Mouse (Mus musculus) liver, embryonic 11.5 days (tissue): ENCODE results near the gene Crtc1. TPM values are rescaled to one million over a fixed set of nuclear protein-coding genes. Genes with fewer than 3 reads are reported as not detected.

ENCODE experiments used
- ATAC-seq: fragments of 200-750 bp; cut with Nextera tagmentation; replicated peaks from 2 replicates; pipeline ENCODE4 v1.8.0; 2017; ENCODE audit warnings: moderate number of reproducible peaks, mild to moderate bottlenecking, moderate TSS enrichment, moderate library complexity; ENCODE audit not compliant: low FRiP score
- DNase-seq: peaks from one replicate; pipeline ENCODE4 v3.0.0-alpha.2; 2017; ENCODE audit warnings: low spot score
- H3K27ac ChIP-seq: fragments of 300-500 bp; sonication (generic); 2 replicates; pipeline ENCODE4 v1.5.1; 2014; ENCODE audit warnings: mild to moderate bottlenecking, low read depth, low read length, control low read depth
- H3K27me3 ChIP-seq: fragments of 300-500 bp; sonication (generic); replicated peaks from 2 replicates; pipeline ENCODE4 v1.6.1; 2014; ENCODE audit warnings: low read length, mixed read lengths; ENCODE audit not compliant: control insufficient read depth, insufficient read depth
- H3K36me3 ChIP-seq: fragments of 300-500 bp; sonication (generic); 2 replicates; pipeline ENCODE4 v1.6.1; 2014; ENCODE audit warnings: mild to moderate bottlenecking, low read length, moderate library complexity, mixed read lengths; ENCODE audit not compliant: control insufficient read depth, insufficient read depth
- H3K4me1 ChIP-seq: fragments of 300-500 bp; sonication (generic); replicated peaks from 2 replicates; pipeline ENCODE4 v1.6.1; 2014; ENCODE audit warnings: low read length, mixed read lengths; ENCODE audit not compliant: control insufficient read depth, insufficient read depth
- H3K4me2 ChIP-seq: fragments of 300-500 bp; sonication (generic); 2 replicates; pipeline ENCODE4 v1.6.1; 2014; ENCODE audit warnings: mild to moderate bottlenecking, control low read depth, moderate library complexity
- H3K4me3 ChIP-seq: fragments of 300-500 bp; sonication (generic); 2 replicates; pipeline ENCODE4 v1.5.1; 2014; ENCODE audit warnings: low read depth, low read length, control low read depth
- H3K9ac ChIP-seq: fragments of 300-500 bp; sonication (generic); 2 replicates; pipeline ENCODE4 v1.6.1; 2014; ENCODE audit warnings: low read depth, low read length, control low read depth
- H3K9me3 ChIP-seq: fragments of 300-500 bp; sonication (generic); 2 replicates; pipeline ENCODE4 v1.6.1; 2016; ENCODE audit warnings: low read length, inconsistent platforms, mixed read lengths; ENCODE audit not compliant: control insufficient read depth
- WGBS: fragments of 180-500 bp; shearing (Covaris S2); extraction: QIAGEN DNeasy Blood & Tissue Kit; methylation state at CpG from one replicate; pipeline ENCODE4 v1.1.7; 2014; 5-methylcytosine and 5-hydroxymethylcytosine counted together
- polyA plus RNA-seq: library from polyadenylated mRNA; unstranded; fragments of >200 nt; fragmentation: Nextera tagmentation; extraction: Ambion mirVana; gene quantifications from 2 replicates; pipeline ENCODE4 v1.2.1, GENCODE M21; 2014

Crtc1 gene
- polyA plus RNA-seq, 1 experiment from 2014 or later = 11.3 TPM

GRCm38 (mm10) chr8:70375212-70375859, 64.0 kb downstream of the Crtc1 start:
- Histone ChIP-seq H3K4me2 (peak overlapping the region; percentile 72), H3K27ac (no peak overlapping the region), H3K36me3 (no peaks in the 10 kb centered on the region), H3K27me3 (peaks cover 89% of the 10 kb centered on the region), H3K4me1 (peaks cover 32% of the 10 kb centered on the region), H3K9me3 (no peaks in the 10 kb centered on the region), H3K4me3 (peak overlapping the region; percentile 47), H3K9ac (no peak overlapping the region)
- no peak for DNase-seq
- no peak for ATAC-seq
- WGBS = 7% methylated on average over 35 of the region's 35 CpGs

GRCm38 (mm10) chr8:70374318-70374927, 65.0 kb downstream of the Crtc1 start:
- under 1% methylated on average over 53 of the region's 53 CpGs for WGBS
- Histone ChIP-seq H3K27ac (no peak overlapping the region), H3K9me3 (no peaks in the 10 kb centered on the region), H3K4me2 (peak overlapping the region; percentile 72), H3K9ac (no peak overlapping the region), H3K4me3 (peak overlapping the region; percentile 47), H3K27me3 (peaks cover 80% of the 10 kb centered on the region), H3K4me1 (peaks cover 32% of the 10 kb centered on the region), H3K36me3 (no peaks in the 10 kb centered on the region)
- DNase-seq (peak; percentile 76), ATAC-seq (peak; percentile 78)

GRCm38 (mm10) chr8:70373397-70374317, 65.7 kb downstream of the Crtc1 start, which contains the start of gene Comp:
Gene Comp (plus strand): TSS chr8:70373558.
- Histone ChIP-seq H3K27ac (no peak within 1 kb of the TSS), H3K9me3 (no peaks in the 10 kb centered on the region), H3K36me3 (no peaks in the 10 kb centered on the region), H3K4me1 (peaks cover 32% of the 10 kb centered on the region), H3K27me3 (peaks cover 74% of the 10 kb centered on the region), H3K4me3 (peak within 1 kb of the TSS; percentile 47), H3K4me2 (peak within 1 kb of the TSS; percentile 72), H3K9ac (no peak within 1 kb of the TSS)
- ATAC-seq = no peak
- DNase-seq = no peak
- 5% methylated on average over 47 of the region's 47 CpGs for WGBS

- Histone ChIP-seq H3K27me3 (peaks cover 57% of the 10 kb centered on the region), H3K9me3 (no peaks in the 10 kb centered on the region), H3K4me1 (peaks cover 32% of the 10 kb centered on the region), H3K36me3 (no peaks in the 10 kb centered on the region), H3K4me2 (no peak overlapping the region), H3K9ac (no peak overlapping the region), H3K27ac (no peak overlapping the region), H3K4me3 (no peak overlapping the region; the same call in 1 of the 2 replicates)
- WGBS = 33% methylated on average over 6 of the region's 6 CpGs
- no peak for ATAC-seq
- DNase-seq = no peak
Observed at GRCm38 (mm10) chr8:70371951-70372350, 67.4 kb downstream of the Crtc1 start.

- WGBS = 78% methylated on average over 7 of the region's 7 CpGs
- Histone ChIP-seq H3K36me3 (no peaks in the 10 kb centered on the region), H3K27me3 (peaks cover 42% of the 10 kb centered on the region)
Observed at GRCm38 (mm10) chr8:70370476-70370875, 68.9 kb downstream of the Crtc1 start.

GRCm38 (mm10) chr8:70366588-70366987, 72.8 kb downstream of the Crtc1 start:
- Histone ChIP-seq H3K4me2 (no peak overlapping the region), H3K4me3 (no peak overlapping the region), H3K9ac (no peak overlapping the region), H3K9me3 (no peaks in the 10 kb centered on the region), H3K27ac (no peak overlapping the region), H3K4me1 (no peaks in the 10 kb centered on the region), H3K27me3 (peaks cover 3% of the 10 kb centered on the region), H3K36me3 (no peaks in the 10 kb centered on the region)
- WGBS = 71% methylated on average over 5 of the region's 5 CpGs
- DNase-seq (no peak), ATAC-seq (no peak)

More at GRCm38 (mm10) chr8:70370476-70370875, 68.9 kb downstream of the Crtc1 start:
- ATAC-seq (no peak), DNase-seq (no peak)
- Histone ChIP-seq H3K4me1 (peaks cover 19% of the 10 kb centered on the region), H3K27ac (no peak overlapping the region), H3K9ac (no peak overlapping the region), H3K9me3 (no peaks in the 10 kb centered on the region), H3K4me2 (no peak overlapping the region), H3K4me3 (no peak overlapping the region)

- Histone ChIP-seq H3K9me3 (no peaks in the 10 kb centered on the region), H3K4me3 (no peak overlapping the region), H3K36me3 (no peaks in the 10 kb centered on the region), H3K27ac (no peak overlapping the region), H3K9ac (no peak overlapping the region), H3K4me1 (no peaks in the 10 kb centered on the region), H3K4me2 (no peak overlapping the region), H3K27me3 (no peaks in the 10 kb centered on the region)
- ATAC-seq = peak; percentile 29; the same call in 1 of the 2 replicates
- WGBS = 41% methylated on average over 5 of the region's 5 CpGs
- DNase-seq = no peak
Observed at GRCm38 (mm10) chr8:70364066-70364465, 75.3 kb downstream of the Crtc1 start.

GRCm38 (mm10) chr8:70361484-70362032, 77.8 kb downstream of the Crtc1 start:
- H3K27me3 ChIP-seq = no peaks in the 10 kb centered on the region
- no peak for DNase-seq
- H3K4me3 ChIP-seq = no peak overlapping the region
- no peaks in the 10 kb centered on the region for H3K36me3 ChIP-seq
- no peaks in the 10 kb centered on the region for H3K9me3 ChIP-seq
- 80% methylated on average over 10 of the region's 10 CpGs for WGBS
- no peak overlapping the region for H3K4me2 ChIP-seq
- no peak for ATAC-seq
- peaks cover 4% of the 10 kb centered on the region for H3K4me1 ChIP-seq
- no peak overlapping the region for H3K9ac ChIP-seq
- no peak overlapping the region for H3K27ac ChIP-seq
